ENCODE assay signal across 8 mouse cellular contexts in the genomic region with DNA sequence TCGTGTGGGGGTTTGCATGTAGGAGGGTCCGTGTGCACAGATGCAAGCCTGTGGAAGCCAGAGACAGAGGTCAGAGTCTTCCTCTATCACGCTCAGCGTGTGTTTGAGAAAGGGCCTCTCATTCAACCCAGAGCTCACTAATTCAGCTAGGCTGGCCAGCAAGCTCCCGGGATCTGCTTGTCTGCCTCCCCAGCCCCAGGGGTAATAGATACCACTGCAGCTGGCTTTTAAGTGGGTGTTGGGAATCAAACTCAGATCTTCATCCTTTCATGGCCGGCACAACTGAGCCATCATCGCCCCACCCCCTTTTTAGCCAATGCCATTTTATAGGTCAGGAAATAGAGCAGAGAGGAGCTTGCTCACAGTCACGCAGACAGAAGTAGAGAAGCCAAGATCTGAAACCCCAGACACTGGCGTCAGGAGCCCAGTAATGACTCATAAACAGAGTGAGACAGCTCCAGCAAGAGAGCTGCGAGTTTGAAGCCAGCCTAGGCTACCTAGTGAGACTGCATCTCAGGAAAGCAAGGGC.
DNase-seq lines count a peak whose midpoint lies in the region; ATAC-seq and TF ChIP-seq lines count a peak whose summit lies in the region.

No protein-coding gene starts in this region.

- WGBS in lung, embryonic 15.5 days = 33% methylated on average over 10 of the region's 10 CpGs
- WGBS in heart, embryonic 11.5 days (ENCODE audit: insufficient replicate concordance) = 22% methylated on average over 10 of the region's 10 CpGs
- WGBS in stomach, postnatal 0 days = 35% methylated on average over 10 of the region's 10 CpGs

- no peak for DNase-seq in lung, postnatal 25 days (ENCODE audit: low spot score)
- DNase-seq in cerebellum, postnatal 10 days = peak; percentile 47 to 60
- peak; percentile 25 to 53 for DNase-seq in kidney, postnatal 4 days
- DNase-seq in stomach, postnatal 0 days (ENCODE audit: low spot score) = no peak
- DNase-seq in left cerebral cortex, adult 11 months (ENCODE audit: low spot score) = no peak
- no peak for DNase-seq in right cerebral cortex, adult 18-20 months

- no peak for TF ChIP-seq CTCF in stomach, postnatal 0 days (IDR thresholded peaks at IDR 0.05; ENCODE audit: low read depth)

- H3K4me2 ChIP-seq in lung, embryonic 15.5 days = no peak overlapping the region
- no peak overlapping the region for H3K4me2 ChIP-seq in heart, embryonic 11.5 days
- H3K4me2 ChIP-seq in stomach, postnatal 0 days (replicated peaks; ENCODE audit: low read depth) = no peak overlapping the region

- no peak overlapping the region for H3K9ac ChIP-seq in lung, embryonic 15.5 days
- H3K9ac ChIP-seq in heart, embryonic 11.5 days (ENCODE audit: low read depth, low read length) = peak overlapping the region; percentile 64
- H3K9ac ChIP-seq in stomach, postnatal 0 days (ENCODE audit: low read length) = no peak overlapping the region

- no peaks in the 10 kb centered on the region for H3K27me3 ChIP-seq in lung, embryonic 15.5 days
- no peaks in the 10 kb centered on the region for H3K27me3 ChIP-seq in heart, embryonic 11.5 days (ENCODE audit: control insufficient read depth, insufficient read depth, low read length)
- H3K27me3 ChIP-seq in stomach, postnatal 0 days (ENCODE audit: control insufficient read depth, insufficient read depth, low read length) = no peaks in the 10 kb centered on the region

- ATAC-seq in lung, embryonic 15.5 days (ENCODE audit: borderline replicate concordance, extremely low read depth, low FRiP score, low TSS enrichment) = no peak
- no peak for ATAC-seq in heart, embryonic 11.5 days (replicated peaks; ENCODE audit: insufficient number of reproducible peaks, low FRiP score, low TSS enrichment)
- ATAC-seq in stomach, postnatal 0 days (ENCODE audit: low FRiP score, low TSS enrichment) = no peak

- peaks cover 80% of the 10 kb centered on the region for H3K4me1 ChIP-seq in lung, embryonic 15.5 days
- H3K4me1 ChIP-seq in heart, embryonic 11.5 days (ENCODE audit: control insufficient read depth, insufficient read depth, low read length) = peaks cover 63% of the 10 kb centered on the region
- H3K4me1 ChIP-seq in stomach, postnatal 0 days (replicated peaks; ENCODE audit: control insufficient read depth, insufficient read depth) = peaks cover 30% of the 10 kb centered on the region

- H3K9me3 ChIP-seq in lung, embryonic 15.5 days = no peaks in the 10 kb centered on the region
- no peaks in the 10 kb centered on the region for H3K9me3 ChIP-seq in heart, embryonic 11.5 days (replicated peaks; ENCODE audit: control insufficient read depth, low read length)
- H3K9me3 ChIP-seq in stomach, postnatal 0 days (ENCODE audit: control insufficient read depth, low read length) = no peaks in the 10 kb centered on the region

- H3K4me3 ChIP-seq in lung, embryonic 15.5 days = no peak overlapping the region
- H3K4me3 ChIP-seq in heart, embryonic 11.5 days (ENCODE audit: low read depth, low read length) = no peak overlapping the region
- no peak overlapping the region for H3K4me3 ChIP-seq in stomach, postnatal 0 days (ENCODE audit: low read depth, low read length)

- H3K36me3 ChIP-seq in lung, embryonic 15.5 days = no peaks in the 10 kb centered on the region
- H3K36me3 ChIP-seq in heart, embryonic 11.5 days (ENCODE audit: control insufficient read depth, insufficient read depth, low read length) = no peaks in the 10 kb centered on the region
- H3K36me3 ChIP-seq in stomach, postnatal 0 days (ENCODE audit: control insufficient read depth, insufficient read depth, low read length) = no peaks in the 10 kb centered on the region

- TF ChIP-seq EP300 in stomach, postnatal 0 days (optimal IDR thresholded peaks at IDR 0.05) = no peak

- H3K27ac ChIP-seq in lung, embryonic 15.5 days = peak overlapping the region; percentile 99
- peak overlapping the region; percentile 95 for H3K27ac ChIP-seq in heart, embryonic 11.5 days (ENCODE audit: low read depth, low read length)
- H3K27ac ChIP-seq in stomach, postnatal 0 days (replicated peaks) = peak overlapping the region; percentile 98

Comparison
In these comparisons a context has a peak if more than half of its experiments do, and no peak if none do; other contexts are left out.
1. DNase-seq: peak in cerebellum, postnatal 10 days (2 of 2) and kidney, postnatal 4 days (2 of 2); none in lung, postnatal 25 days (single experiment), stomach, postnatal 0 days (single experiment), left cerebral cortex, adult 11 months (single experiment) and right cerebral cortex, adult 18-20 months (single experiment).
2. Peak in every context shown above with its lines, with median percentiles within 50 percentile points of each other: H3K27ac ChIP-seq.